Mouse (Mus musculus): ENCODE measurements around the gene Ddx31.

The Ddx31 gene

DNA sequence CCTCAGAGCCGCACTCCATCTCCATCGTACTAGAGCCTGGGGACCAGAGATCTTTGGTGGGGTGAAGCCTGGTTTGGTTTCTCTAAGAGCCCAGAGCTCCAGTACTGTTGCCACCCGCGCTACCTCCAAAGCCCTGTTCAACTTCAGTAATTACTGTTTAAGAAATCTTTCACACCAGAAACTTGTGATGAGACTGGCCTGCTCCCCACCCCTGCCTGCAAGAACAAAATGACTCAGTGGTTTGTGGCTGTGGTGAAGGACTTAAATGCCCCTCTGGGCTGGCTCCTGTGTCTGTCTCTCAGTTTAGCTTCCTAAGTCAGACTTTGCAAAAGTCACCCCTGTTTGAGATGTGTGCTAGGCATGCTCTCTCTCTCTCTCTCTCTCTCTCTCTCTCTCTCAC is 72.8 kb downstream of the Ddx31 start:
- DNase-seq, result no peak

DNA sequence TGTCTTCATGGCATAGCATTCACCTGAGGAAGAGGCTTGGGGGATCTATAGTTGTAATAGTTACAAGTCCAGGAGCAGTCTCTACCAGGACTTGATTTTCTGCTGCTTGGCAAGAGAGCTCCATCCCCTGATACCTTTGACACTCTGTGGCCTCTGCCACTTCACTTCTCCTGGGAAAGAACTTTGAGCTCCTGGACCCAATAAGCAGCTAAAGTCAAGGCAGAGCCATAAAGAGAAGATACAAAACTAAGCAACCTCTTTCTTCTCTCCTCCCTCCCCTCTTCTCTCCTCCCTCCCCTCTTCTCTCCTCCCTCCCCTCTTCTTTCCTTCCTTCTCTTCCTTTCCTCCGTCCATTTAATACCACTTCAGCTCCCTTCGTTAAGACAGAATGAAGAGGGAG is 73.9 kb downstream of the Ddx31 start:
- no peak for DNase-seq

DNA sequence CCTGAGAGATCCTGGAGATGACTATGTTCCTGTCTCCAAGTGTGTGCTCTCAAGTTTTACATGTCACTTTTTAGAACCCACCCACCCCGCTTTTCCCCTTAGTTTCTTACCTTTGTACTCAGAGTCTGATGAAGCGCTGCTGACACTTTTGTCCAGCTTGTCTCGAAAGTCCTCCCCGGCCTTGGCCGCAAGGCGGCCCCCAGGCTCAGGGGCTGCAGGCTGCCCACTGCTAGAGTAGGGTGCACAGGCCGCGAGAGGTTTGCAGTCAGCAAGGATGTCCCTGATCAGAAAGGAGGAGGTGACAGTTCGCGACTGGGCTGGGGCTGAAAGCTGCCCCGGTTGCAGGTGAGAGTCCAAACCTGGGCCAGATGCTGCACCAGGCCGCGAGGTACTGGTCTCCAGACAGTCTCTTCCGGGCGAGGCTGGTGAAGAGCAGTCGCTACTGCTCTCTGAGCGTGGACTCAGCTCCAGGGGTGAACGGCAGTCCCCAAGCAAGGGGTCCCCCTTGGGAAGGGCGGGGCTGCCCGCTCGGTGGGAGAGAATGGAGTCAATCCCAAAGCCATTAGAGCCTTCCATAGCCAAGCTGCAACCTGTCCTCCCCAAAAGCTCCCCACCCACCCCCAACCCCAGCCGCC is 75.0 kb downstream of the Ddx31 start:
- DNase-seq, result no peak

DNA sequence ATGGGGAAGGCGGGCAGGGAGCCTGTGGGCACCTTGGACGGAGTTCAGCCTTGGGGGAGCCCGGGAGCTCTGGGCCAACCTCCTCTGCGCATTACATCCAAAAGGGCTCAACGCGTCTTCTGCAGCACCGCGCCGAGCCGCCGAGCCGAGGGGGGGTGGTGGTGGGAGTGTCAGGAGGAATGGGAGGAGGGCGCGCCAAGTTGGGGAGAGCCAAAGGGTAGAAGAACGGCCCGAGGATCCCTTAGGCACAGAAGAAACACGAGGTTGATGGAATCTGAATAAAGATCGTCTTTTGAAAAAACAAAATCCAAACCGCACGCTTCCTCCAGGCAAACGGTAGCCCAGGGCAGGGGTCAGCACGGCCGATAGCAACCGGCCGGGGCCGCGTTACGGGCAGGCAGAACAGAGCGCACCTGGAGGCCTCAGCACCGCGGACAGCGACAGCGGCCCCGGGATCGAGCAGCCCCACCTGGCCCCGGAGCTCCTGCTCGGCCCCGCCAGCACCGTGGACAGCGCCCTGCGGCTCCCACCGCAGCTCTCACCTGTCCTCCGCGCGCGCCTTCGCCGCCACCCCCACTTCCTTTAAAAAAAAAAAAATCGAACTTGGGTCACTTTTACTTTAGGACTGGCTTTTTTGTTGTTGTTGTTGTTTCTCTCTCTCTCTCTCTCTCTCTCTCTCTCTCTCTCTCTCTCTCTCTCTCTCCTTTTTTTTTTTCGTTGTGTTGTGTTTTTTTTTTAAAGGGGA is 75.7 kb downstream of the Ddx31 start:
- DNase-seq, result peak; percentile 63

DNA sequence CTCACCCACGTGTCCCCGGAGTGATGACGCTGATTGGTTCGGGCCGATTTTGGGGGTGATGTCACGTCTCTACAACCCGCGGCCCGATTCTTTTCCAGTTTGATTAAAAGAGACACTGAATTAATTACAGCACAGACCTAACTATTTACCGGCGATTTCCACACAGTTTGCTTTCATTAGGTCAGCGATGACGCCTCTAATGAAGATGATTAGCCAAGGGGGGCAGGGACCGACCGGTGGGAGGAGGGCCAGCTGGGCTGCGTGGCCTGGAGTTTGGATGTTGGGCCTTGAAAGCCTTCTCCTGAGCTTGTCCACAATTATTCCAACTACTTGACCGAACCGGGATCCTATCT is 76.3 kb downstream of the Ddx31 start, which contains the start of gene Barhl1:
Barhl1 (minus strand) TSS at position 156 of the 353 bp plus-strand sequence.
- no peak for DNase-seq

DNA sequence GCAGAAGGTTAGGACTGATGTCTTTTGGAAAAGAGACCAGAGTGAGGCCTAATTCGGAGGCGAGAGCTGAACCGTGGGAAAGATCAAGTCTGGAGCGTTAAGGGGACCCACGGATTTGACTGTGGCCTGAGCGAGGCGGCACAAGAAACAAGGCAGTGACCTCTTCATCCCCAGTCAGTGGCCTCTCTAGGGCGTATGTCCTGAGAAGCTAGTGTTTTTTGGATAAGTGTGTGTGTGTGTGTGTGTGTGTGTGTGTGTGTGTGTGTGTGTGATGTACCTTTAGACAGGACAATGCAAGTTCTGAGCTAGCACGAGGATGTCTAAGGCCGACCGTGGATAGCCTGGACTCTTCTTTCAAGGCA is 76.9 kb downstream of the Ddx31 start:
- no peak for DNase-seq

DNA sequence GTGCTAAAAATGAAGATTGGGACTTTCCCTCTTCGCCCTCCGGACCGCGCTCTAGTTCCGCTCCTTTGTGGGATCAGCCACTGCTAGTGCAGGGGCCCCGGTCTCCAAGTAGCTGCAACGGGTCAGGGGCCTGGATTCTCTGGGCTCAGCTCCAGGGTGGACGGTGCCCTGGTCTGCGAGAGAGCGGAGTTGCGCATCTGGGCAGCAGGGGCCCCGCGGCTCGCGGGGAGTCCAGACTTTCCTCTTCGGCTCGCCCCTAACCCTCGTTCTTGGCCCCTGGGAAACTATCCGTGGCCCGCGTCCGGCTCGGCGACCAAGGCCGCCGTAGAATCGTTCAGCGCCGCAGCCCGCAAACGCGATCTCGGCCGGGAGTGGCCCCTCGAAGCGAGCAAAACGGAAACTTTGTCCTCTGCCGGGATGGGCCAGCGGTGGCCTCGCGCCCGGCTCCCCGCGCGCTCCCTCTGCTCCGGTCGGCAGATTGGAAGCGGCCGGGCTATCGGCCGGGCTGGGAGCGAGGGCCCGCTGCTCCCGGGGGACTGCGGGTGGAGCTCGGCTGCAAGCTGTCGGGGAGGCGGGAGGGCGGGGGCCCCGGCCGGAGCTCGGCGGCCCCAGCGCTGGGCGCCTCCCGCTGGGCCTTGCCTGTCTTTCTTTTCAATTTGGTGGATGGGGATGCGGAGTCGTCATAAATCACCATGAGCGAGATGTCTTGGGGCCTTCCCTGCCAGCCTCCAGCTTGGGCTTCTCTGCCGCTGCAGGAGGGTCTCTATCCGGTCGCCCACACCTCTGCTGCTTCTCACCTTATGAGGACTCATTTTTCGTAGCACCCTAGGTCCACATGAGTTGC is 77.5 kb downstream of the Ddx31 start:
- DNase-seq, result no peak

DNA sequence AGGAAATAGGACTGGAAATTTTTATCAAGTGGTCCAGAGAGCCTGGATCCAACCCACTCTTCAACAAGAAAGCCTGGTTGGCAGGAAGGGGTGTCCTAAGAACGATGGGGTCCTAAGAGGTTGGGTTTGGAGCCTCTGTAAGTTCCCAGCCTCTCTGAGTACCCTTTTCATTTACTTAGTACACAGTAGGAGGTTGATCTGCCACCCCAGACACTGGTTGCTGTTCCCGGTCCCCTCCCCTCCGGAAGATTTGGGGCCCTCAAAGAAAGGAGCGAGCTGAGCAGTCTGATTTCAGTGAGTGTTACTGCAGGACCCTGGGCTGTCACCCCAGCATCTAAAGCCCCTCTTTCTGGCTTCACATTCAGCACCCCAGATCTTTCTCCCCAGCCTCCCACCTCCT is 78.8 kb downstream of the Ddx31 start:
- no peak for DNase-seq

DNA sequence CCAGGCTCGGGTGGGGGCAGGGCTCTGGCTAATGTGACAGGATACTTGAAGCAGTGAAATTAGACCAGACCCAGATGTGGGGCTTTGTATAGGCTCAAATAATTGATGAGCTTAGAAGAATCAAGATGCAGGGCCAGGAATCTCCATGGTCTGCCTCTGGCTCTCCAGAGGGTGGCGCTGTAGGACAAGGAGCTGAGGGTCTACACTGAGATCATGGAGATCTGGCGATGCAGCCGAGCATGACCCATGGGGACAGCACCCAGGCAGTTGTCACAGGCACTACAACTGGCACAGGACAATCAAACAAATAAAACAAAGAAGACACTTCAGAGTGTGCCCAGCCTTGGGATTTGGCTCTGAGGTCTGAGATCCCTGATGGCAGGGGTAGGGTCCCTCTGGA is 83.7 kb downstream of the Ddx31 start:
- no peak for DNase-seq

DNA sequence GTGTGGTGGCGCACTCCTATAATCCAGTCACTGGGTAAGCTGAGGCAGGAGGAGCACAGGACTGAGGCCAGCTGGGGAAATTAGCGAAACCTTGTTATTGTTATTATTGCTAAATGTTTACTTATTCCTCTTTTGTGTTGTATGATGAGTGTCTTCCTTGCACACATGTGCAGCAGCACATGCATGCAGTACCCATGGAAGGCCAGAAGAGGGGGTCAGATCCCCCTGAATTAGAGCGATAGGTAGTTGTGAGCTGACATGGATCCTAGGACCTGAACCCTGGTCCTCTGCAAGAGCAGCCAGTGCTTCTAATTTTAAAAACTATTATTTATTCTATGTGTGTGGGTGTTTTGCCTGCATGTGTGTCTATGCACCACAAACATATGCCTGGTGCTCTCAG is 90.4 kb downstream of the Ddx31 start:
- no peak for DNase-seq

DNA sequence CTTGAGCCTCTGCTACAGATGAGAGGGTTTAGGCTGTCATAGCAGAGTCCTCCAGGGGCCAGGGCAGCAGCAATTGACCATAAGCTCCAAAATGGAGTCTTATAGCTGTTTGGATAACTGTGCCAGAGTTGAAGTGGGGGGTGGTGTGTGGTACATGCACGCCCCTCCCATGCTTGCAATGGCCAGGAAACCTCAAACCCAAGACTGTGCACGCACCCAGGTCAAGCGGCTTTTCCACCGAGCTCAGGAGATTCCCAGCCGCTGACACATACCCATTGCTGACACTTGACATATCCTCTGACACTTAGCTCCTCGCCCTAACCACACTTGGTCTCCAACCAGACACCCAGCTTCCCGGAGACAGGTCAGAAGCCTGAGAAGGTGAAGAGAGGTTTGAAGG is 98.8 kb downstream of the Ddx31 start:
- DNase-seq, result no peak

DNA sequence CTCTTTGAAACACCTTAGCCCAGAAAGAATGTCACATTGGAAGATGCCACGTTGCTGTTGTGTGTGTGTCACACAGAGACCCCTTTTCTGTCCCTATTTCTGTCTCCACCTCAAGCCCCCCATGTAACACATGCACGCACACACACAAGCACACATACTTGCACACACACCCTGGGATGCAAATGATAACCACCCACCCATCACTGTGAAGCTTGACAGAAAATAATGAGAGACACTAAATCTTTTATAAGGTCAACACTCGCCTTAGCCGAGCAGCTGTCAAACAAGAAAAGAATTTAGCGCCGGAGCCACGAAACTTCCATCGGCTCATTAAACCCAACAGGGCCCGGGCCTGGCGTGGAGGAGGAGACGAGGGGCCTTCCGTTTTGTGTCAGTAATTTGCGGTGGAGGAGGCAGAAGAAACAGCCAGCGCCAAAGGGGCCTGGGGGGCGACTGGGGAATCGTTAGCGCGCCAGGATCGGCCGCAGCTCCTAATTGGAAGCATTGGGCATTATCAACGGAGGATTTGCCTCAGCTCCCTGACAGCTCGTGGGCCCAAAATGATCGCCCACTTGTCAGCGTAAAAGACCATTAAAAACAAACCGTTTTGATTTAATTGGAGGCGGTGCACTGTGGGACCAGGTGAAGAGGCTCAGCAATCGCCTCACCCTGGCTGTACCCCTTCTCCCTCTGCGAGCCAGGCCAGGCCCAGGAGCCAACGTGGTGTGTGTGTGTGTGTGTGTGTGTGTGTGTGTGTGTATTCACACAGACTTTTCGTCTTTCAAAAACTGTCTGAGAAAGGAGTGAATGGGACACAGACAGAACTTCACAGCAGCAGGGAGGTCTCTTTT is 103.7 kb downstream of the Ddx31 start:
- no peak for DNase-seq

DNA sequence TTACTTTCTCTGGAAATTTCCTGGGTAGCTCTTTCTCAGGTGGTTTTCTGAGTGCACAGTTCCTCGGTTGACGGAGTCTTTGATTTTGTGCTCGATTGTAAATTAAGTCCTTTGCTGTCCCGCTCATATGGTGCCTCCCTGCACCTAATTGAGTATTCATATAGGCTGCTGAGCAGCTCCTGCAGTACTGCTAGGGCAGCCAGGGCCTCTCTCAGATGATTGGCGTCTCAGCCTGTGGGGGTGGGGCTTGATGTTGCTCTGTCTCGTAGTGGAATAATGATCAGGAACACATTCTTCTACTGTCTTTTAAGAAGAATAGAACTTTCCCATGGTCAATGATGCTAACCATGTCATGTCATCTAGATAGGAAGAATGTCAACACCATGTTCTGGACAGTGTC is 105.2 kb downstream of the Ddx31 start:
- no peak for DNase-seq

DNA sequence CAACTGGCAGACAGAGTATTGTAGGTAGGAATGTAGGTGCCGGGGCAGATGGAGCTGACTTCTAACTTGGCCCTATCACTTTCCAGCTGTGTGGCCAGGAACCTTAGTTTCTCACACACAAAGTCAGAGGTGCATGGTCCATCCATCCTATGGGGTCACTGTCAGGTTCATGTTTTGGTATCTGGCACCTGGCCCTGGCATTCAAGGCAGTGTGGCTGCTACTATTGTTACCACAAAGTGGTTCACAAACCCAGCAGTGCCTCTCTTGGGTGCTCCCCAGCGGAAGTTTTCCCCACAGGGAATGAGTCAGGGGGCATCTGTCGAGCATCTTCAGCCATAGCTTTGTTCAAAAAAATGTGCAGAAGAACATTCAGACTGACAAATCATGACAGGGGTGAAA is 106.1 kb downstream of the Ddx31 start:
- no peak for DNase-seq

DNA sequence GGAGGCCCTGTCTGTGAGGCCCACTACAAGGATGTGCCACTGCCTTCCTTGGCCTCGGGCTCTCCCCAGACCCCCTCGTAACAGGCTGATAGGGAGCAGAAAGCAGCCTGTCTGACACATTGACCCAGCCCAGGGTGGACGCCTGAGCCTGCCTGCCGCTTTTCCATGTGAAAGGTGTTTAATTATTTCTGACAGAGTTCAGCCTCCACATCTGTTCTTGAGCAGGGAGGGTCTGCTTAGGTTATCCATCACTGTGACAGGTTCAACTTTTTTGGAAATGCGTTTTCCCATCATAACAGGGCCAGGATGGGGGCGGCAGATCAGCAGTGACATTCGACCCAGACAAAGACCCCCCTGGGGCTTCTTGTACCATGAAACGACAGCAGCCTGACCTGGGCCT is 112.8 kb downstream of the Ddx31 start:
- DNase-seq, result no peak

DNA sequence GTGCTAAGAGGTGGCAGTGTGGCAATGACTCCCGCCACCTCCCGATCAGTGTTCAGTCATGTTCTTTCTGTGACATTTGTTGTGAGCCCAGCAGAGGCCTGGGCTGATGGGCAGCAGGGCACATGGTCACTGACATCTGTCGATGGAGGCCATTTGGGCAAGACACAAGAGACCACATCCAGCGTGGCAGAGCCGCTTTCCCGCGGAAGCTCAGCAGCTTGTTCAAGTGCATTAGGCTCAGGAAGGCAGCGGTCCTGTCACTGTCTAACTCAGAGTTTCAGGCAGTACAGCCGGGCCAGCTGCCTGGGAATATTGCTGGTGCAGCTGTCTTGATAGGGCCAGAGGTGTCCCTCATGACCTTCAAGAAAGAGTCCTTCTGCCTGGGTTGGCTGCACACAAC is 114.4 kb downstream of the Ddx31 start:
- DNase-seq, result no peak
